Mouse (Mus musculus): ENCODE measurements around the gene Gm10139.
"Not testable (repeated sequence)": the region's sequence is repeated elsewhere in the genome, so short reads cannot be mapped to it uniquely, and the experiment has no call there.

Gm10139 gene

DNA sequence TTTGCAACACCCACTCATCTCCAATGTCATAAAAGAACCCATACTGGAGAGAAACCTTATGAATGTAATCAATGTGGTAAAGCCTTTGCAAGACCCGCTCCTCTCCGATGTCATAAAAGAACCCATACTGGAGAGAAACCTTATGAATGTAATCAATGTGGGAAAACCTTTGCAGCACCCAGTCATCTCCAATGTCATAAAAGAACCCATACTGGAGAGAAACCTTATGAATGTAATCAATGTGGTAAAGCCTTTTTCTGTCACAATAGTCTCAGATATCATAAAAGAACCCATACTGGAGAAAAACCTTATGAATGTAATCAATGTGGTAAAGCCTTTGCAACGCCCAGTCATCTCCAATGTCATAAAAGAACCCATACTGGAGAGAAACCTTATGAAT lies at the start of gene Gm10139:
Gm10139 (plus strand) TSS at position 301 of the 400 bp plus-strand sequence.
- not testable (repeated sequence) for DNase-seq (ENCODE audit: low read depth, low spot score)

DNA sequence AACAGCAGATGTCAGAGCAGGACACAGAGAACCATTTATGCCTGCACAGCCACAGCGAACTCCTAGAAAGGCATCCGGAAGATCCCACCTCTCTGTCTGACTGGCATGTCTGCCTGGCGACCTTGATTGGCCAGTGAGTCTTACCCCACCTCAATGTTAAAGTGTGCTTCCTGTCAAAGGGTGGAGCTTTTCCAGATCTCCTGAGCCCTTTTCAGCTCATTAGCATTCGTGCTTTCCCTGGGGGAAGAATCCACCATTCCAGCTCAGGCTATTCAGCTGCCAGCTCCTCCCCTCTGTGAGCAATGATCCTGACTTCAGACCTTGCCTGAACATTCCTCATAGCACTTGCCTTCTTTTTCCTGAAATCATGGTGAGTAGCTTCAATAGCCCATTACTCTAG lies 45.2 kb downstream of the Gm10139 start:
- DNase-seq (ENCODE audit: low read depth, low spot score), result not testable (repeated sequence)
